Mouse (Mus musculus) right cerebral cortex, postnatal 36 days (tissue): ENCODE measurements at regions not wholly inside any gene's neighbourhood (a gene's known extent, or its start where the extent isn't known, plus 50 kb on each side); places are given as distances from the start of the nearest gene placed in this dataset.
A peak's percentile ranks its signal among the peaks of the same experiment; 100 is the strongest.

Source experiments
- DNase-seq, 2 experiments: peaks; one replicate each; pipeline ENCODE4 v3.0.0; 2022; ENCODE audit warnings: low spot score in 2 of 2, mixed read lengths in 1 of 2

DNA sequence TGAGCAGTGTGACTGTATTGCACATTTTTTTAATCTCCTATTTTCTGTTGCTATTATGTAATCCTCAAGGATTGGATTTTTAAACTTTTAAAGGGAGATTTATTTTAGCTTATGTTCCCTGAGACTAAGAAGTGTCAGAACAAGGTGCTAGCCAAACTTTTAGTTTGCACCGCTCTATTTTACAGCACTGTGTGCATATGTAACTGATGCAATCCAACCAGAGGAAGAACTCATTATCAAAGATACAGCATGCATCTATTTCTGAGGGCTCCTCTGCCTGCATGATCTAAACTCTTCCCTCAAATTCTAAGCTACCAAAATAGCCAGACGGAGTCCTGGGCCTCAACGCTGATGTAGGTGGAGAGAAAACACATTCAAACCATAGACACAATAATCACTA lies 1747.5 kb upstream of the Adam24 start:
- peak in 1 of 2 experiments; percentile 4 for DNase-seq

DNA sequence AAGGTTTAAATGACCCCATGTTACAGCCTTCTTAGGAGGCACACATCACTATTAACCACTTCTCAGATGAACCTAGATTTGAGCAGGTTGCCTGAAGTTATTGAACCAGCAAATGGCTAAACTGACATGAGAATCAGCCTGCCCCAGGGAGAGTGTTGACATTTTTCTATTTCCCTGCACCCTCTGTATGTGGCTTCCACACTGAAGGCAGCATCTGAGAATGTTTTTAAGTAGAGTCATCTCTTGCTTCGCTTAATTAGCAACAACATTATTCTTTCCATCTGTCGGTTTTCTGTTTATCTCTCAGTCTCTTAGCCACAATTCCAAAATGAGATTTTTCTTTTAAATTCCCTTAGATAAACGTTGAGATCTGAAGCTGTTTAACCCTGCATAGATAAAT lies 1747.0 kb upstream of the Adam24 start:
- DNase-seq, result no peak

DNA sequence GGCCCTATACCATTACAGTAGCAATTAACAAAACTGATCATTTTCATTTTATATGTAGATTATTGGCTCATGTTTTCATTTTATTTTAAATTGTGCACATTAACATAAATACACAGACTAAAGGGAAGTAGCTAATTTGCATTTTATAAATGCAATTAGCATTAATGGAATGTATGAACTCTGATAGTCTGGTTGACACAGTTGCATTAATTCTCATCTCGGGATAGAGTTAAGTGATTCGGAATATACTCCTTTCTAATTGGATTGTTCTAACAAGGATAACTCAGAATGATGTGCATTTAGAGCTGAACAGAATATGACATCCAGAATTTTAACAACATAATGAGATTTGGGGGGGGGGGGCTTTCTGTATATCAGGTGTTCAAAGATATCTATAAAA lies 1746.5 kb upstream of the Adam24 start:
- DNase-seq, result no peak
